Mouse (Mus musculus) brain, embryonic 14.5 days (tissue): ENCODE measurements around the gene Rflna. TPM values are rescaled to one million over a fixed set of nuclear protein-coding genes. Genes with fewer than 3 reads are reported as not detected.

Experiments
- DNase-seq: peaks from one replicate; pipeline ENCODE4 v3.0.0-alpha.2; 2011; ENCODE audit warnings: low read depth
- CTCF ChIP-seq: fragments of 200-500 bp; IDR thresholded peaks from 2 replicates; pipeline ENCODE4 v1.5.1; 2012; ENCODE audit warnings: inconsistent platforms, mild to moderate bottlenecking, moderate library complexity, borderline replicate concordance; ENCODE audit not compliant: insufficient read depth, insufficient read length; ENCODE audit errors: extremely low read depth
- POLR2A ChIP-seq: fragments of 200-500 bp; IDR thresholded peaks from 2 replicates; pipeline ENCODE4 v1.6.1; 2012; ENCODE audit warnings: mild to moderate bottlenecking, inconsistent platforms, borderline replicate concordance; ENCODE audit not compliant: poor library complexity, insufficient read depth, insufficient read length, severe bottlenecking; ENCODE audit errors: extremely low read depth
- polyA plus RNA-seq: library from polyadenylated mRNA; depleted of rRNA; stranded (reverse); fragments of >200 nt; gene quantifications from 2 replicates; pipeline ENCODE4 v1.2.3, GENCODE M21; 2012

The Rflna gene
- polyA plus RNA-seq, 1 experiment: 8.4 TPM

- TF ChIP-seq POLR2A (no peak), CTCF (no peak)
- no peak for DNase-seq
These were observed 33.5 kb downstream of the Rflna start for GRCm38 (mm10) chr5:125036483-125036882.

DNA sequence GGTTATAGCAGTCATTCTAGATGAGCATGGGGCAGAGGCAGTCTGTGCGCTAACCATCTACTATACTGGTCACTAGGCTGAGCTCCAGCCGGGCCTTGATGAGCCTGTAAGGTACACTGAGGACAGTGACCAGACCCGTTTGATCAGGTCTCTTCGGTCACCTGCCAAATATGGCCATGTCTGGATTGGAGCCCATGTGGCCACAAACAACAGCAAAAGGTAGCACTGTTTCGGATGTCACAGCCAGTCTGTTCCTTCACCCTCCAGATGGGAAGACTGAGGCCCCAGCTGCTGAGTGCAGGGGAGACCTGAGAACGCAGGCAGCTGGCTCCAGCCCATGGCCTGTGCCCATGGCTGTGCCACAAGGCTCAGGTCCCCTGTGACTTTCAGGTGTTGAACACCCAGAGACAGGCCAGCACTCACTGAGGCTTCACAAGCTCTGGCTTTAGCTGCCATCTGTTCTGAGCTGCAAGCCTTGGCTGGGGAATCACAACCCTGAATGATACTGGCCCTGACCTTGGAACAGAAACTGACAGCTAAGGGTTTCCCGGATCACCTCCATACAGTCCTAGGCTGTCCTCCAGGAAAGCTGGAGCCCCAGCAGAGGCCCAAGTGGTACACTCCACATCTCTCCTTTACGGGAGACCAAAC lies 36.5 kb downstream of the Rflna start:
- DNase-seq: no peak
- TF ChIP-seq POLR2A (no peak), CTCF (no peak)

- no peak for DNase-seq
- TF ChIP-seq CTCF (no peak), POLR2A (no peak)
These were observed 37.1 kb downstream of the Rflna start for GRCm38 (mm10) chr5:125040128-125040584.

GRCm38 (mm10) chr5:125041578-125041977 lies 38.6 kb downstream of the Rflna start:
- TF ChIP-seq CTCF (no peak), POLR2A (no peak)
- DNase-seq: no peak

DNA sequence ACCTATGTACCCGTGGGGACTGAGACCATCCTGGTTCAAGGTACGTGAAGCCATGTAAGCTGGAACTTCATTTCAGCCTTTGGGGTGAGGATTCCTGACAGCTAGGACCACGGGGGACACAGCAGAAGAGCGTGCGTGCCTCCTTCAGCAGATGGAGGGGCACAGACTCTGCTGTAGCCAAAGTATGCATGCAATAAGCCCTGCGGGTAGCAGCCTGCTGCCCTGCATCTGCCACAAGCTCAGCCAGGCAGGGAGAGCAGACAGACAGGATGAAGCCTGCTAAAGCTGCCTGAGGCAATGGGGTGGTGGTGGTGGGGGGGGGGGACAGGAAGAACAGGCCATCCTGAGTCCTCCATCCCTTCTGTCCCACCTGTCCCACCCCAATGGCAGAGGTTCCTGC lies 40.4 kb downstream of the Rflna start:
- DNase-seq: peak; percentile 58
- TF ChIP-seq POLR2A: no peak
- TF ChIP-seq CTCF: no peak

- TF ChIP-seq POLR2A: no peak
- no peak for TF ChIP-seq CTCF
- DNase-seq: peak; percentile 43
These were observed 42.2 kb downstream of the Rflna start for GRCm38 (mm10) chr5:125045202-125045601.

DNA sequence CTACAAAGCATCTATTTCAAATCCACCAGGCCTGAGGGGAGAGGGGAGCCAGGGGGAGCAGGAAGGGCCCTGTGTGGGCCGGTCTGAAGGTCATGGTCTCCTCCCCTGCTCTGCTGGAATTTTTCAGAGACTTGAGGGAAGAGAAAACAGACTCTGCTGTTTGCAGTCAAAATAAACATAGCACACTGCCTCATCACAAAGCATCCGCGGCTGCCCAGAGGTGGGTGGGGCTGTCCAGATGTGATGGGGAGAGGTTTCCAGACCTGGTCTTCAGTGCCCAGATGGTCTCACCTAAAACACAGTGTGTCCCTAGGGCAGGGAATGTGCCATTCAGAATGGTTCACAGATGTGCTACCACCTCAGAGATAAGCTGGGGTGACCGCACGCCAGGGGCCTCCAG lies 43.4 kb downstream of the Rflna start:
- TF ChIP-seq POLR2A: no peak
- TF ChIP-seq CTCF: no peak
- no peak for DNase-seq

DNA sequence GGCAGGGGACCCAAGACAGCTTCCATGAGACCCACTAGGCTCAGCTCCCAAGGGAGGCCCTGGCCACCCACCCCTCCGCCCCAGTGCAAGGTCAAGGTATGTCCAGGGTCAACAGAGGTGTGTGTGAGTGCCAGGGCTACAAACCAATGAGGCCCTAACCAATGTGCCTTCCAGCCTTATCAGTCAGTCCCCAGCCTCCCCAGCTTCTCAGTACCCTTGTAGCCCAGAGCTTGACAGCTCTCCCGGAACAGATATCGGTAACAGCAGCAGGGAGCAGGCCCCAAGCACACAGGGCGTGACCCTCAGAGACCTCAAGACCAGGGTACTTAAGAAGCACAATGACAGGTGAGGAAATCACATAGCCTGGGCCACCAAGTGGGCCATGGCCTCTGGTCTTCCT lies 46.5 kb downstream of the Rflna start:
- TF ChIP-seq CTCF (no peak), POLR2A (no peak)
- no peak for DNase-seq

GRCm38 (mm10) chr5:125052237-125052602 lies 49.2 kb downstream of the Rflna start:
- TF ChIP-seq CTCF: no peak
- no peak for TF ChIP-seq POLR2A
- no peak for DNase-seq

DNA sequence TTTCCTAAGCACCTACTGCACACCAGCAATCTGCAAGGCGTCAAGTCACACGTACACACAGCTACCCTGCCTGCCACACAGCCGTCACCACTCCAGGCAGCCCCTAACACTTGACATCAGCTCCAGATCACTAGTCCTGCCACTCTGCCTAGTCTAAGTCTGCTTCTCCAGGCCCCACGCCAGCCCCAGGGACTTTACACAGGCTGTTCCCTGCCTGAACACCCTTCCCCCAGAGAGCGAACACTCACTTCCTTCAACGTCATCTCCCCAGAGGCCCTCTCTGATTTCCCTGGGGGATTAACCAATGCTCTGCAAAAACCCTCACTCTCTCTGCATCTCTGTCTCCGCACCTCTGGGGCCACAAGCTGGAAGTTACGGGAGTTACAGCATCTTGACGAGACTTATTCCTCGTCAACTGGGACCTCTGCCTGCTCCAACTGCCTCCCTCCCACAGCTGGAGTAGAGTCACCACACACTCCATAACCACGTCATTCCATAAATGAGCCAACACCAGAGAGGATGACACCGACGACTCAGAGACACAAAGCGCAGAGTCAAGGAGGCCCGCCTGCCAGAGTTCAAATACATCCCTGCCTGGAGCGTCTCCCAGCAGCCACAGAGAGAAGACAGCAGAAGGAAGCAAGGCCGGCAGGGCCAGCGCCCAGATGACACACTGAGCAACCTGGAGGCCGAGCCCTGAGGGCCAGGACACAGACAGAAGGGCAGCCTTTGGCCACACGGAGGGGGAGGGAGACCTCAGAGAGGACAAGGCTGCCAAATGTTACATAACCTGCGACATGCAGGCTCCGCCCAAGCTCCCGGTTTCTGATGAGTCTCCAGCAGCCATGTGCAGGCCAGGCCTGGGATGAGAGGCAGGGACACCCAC lies 49.8 kb downstream of the Rflna start:
- DNase-seq: peak; percentile 63
- TF ChIP-seq POLR2A (no peak), CTCF (no peak)

DNA sequence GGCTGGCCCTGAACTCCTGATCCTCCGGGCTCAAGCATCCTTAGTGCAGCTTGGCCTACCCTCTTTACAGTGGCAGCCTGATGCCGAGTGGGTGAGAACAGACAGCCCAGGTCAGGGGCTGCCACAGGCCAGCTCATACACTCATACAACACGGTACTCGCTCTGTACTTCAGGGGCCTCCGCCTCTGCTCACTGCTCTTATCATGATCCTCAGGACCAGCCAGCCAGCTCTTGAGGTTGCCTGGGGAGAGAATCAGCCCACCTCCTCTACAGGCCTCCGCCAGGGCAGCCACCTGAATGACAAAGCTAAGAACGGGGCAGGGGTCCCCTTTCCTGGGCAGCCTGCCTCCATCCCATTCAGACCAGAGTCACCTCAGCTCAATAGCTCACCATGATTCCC lies 50.6 kb downstream of the Rflna start:
- DNase-seq: no peak
- TF ChIP-seq POLR2A (no peak), CTCF (no peak)

GRCm38 (mm10) chr5:125055901-125056300 lies 52.9 kb downstream of the Rflna start:
- no peak for TF ChIP-seq POLR2A
- TF ChIP-seq CTCF: no peak
- DNase-seq: no peak

DNA sequence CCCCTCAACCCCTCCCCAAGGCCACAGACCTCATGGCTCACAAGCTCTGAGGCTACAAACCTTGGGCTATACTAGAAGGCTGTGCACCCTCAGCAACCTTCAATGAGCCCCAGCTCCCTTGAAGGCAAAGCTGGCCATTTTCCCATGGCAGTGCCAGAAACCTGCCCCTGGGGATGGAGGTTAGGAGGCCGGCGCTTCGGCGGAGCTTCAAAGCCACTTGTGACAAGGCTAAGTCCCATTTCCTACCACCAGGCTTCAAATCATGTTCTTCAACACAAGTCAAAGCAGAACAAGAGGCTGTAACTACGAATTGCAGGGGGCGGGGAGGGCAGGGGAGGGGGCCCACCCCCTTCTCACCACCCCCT lies 53.3 kb downstream of the Rflna start:
- TF ChIP-seq POLR2A: no peak
- TF ChIP-seq CTCF: no peak; the same call in 1 of the 2 replicates
- peak; percentile 43 for DNase-seq

DNA sequence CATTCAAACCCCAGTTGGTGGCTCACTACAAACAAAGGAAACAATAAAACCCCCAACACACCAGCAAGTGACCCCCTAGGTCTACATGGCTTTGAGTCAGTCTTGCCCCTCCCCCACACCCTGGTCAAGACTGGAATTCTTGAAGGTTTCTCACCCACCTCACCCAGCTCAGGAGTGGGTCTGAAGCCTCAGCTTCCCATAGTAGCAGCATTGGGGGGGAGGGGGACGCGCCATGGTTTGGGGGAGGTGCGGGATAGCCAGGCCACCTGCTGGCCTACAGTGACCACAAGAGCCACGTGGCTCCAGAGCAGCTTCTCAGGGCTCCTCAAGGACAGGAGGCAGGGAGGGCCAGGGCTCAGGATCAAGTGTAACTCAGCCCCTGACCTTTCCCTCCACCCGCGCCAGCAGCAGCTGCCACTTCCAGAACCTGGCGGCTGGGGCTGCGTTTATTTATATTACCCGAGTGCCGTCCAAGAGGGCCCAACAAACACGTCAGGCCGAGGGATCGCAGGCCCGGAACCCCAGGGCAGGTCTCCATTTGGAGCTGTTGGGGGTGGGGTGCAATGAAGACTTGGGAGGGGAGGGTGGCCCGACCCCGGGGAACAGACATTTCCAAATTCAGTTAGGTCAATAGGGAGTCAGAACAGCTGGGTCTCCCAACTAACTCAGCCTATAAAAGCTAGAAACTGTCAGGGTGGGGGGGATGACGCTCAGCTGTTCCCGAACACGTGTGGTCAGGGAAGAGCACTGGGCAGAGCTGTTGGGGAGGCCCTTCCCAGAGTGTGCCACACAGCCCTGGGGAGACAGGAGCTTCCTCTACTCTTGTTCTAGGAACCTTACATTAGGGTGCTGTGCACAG lies 53.9 kb downstream of the Rflna start:
- no peak for TF ChIP-seq CTCF
- no peak for TF ChIP-seq POLR2A
- DNase-seq: peak; percentile 47
